In the genomic region with DNA sequence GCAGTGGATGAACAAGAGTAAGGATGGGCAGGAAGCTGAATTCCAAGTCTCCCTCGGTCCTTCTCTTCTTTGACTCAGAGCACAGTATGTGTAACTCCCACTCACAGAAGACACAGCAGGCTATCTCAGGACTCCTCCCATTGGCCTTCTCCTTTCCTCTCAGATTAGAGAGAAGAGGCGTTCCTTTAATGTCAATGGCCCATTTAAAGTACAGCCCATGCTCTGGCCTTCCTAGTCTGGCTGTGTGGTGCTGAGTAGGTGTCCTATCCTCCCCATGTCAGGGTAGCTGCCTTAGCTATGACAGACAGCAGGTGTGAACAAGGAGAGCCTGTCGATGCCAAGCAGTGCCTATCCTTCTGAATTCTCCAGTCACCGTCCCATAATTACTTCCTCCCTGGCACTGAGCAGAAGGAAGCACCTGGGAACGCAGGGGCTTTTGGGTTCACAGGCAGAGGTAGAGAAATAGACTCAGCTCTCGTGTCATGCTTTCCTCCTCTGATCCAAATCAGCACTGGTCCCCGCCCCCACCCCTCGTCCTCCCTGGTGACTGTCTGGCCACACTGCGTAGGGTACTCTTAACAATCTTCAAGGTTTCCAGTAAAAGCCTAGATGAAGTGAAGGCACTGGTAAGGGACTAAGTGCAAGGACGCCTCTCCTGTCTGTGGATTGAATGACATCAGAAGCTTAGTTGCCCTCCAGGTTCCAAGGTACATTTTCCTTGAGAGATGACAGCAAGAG, we compare ENCODE assay signal across 12 mouse cellular contexts.
A peak's percentile ranks its signal among the peaks of the same experiment; 100 is the strongest.
DNase-seq lines count a peak whose midpoint lies in the region; ATAC-seq and TF ChIP-seq lines count a peak whose summit lies in the region.
"Had no signal": no experiment of that assay in that cellular context is flagged by ENCODE, and none has a peak within 500 bp of the region (broad histone marks: within the 10 kb centered on the region; RNA-seq: fewer than 3 reads in every experiment).

No protein-coding gene starts in this region.

- 26% methylated on average over 10 of the region's 10 CpGs for WGBS in forebrain, embryonic 13.5 days
- WGBS in intestine, embryonic 16.5 days, result 56% methylated on average over 10 of the region's 10 CpGs
- WGBS in midbrain, postnatal 0 days, result 36% methylated on average over 10 of the region's 10 CpGs

- H3K9ac ChIP-seq in forebrain, embryonic 13.5 days, result peak overlapping the region; percentile 32
- no peak overlapping the region for H3K9ac ChIP-seq in intestine, embryonic 16.5 days (ENCODE audit: low read depth, low read length)
- H3K9ac ChIP-seq in midbrain, postnatal 0 days (replicated peaks; ENCODE audit: low read length, poor library complexity, severe bottlenecking), result no peak overlapping the region
- H3K9ac ChIP-seq: limb, embryonic 15.5 days had no signal

- H3K4me1 ChIP-seq in forebrain, embryonic 13.5 days, result peaks cover 66% of the 10 kb centered on the region
- H3K4me1 ChIP-seq in intestine, embryonic 16.5 days (ENCODE audit: control insufficient read depth, insufficient read depth, low read length), result peaks cover 15% of the 10 kb centered on the region
- peaks cover 7% of the 10 kb centered on the region for H3K4me1 ChIP-seq in midbrain, postnatal 0 days (ENCODE audit: insufficient read depth, low read length)

- no peak for TF ChIP-seq CTCF in midbrain, postnatal 0 days (IDR thresholded peaks at IDR 0.05)

- no peaks in the 10 kb centered on the region for H3K36me3 ChIP-seq in forebrain, embryonic 13.5 days (ENCODE audit: poor library complexity, severe bottlenecking)
- H3K36me3 ChIP-seq in intestine, embryonic 16.5 days (ENCODE audit: control insufficient read depth, insufficient read depth, low read length), result no peaks in the 10 kb centered on the region
- no peaks in the 10 kb centered on the region for H3K36me3 ChIP-seq in midbrain, postnatal 0 days (ENCODE audit: insufficient read depth, low read length)
- H3K36me3 ChIP-seq: limb, embryonic 15.5 days had no signal

- peak; percentile 21 for DNase-seq in right cerebral cortex, adult 18-20 months
- no peak for DNase-seq in right cerebral cortex, postnatal 10 days (ENCODE audit: low spot score in 2 of 2)
- no peak for DNase-seq in midbrain, postnatal 0 days (ENCODE audit: low spot score)
- no peak for DNase-seq in liver
- no peak for DNase-seq in cerebellum, adult 11 months
- DNase-seq in thymus, postnatal 36 days, result no peak
- DNase-seq: kidney, adult 11 months had no signal

- no peaks in the 10 kb centered on the region for H3K9me3 ChIP-seq in forebrain, embryonic 13.5 days (replicated peaks)
- H3K9me3 ChIP-seq in intestine, embryonic 16.5 days (ENCODE audit: control insufficient read depth, low read length), result no peaks in the 10 kb centered on the region
- no peaks in the 10 kb centered on the region for H3K9me3 ChIP-seq in midbrain, postnatal 0 days (ENCODE audit: low read length)
- H3K9me3 ChIP-seq: limb, embryonic 15.5 days had no signal

- ATAC-seq in forebrain, embryonic 13.5 days, result peak; percentile 7
- ATAC-seq in intestine, embryonic 16.5 days, result peak; percentile 49; the same call in 1 of the 2 replicates
- ATAC-seq in midbrain, postnatal 0 days (ENCODE audit: low FRiP score), result 0 out of 2 replicates have a peak, but pooled peaks have one; percentile 0
- ATAC-seq: lung, postnatal 0 days had no signal

- no peaks in the 10 kb centered on the region for H3K27me3 ChIP-seq in forebrain, embryonic 13.5 days
- no peaks in the 10 kb centered on the region for H3K27me3 ChIP-seq in intestine, embryonic 16.5 days (replicated peaks; ENCODE audit: control insufficient read depth, insufficient read depth, low read length)
- no peaks in the 10 kb centered on the region for H3K27me3 ChIP-seq in midbrain, postnatal 0 days (ENCODE audit: insufficient read depth, low read length)
- H3K27me3 ChIP-seq: CH12.LX had no signal

- H3K4me2 ChIP-seq in forebrain, embryonic 13.5 days, result peak overlapping the region; percentile 54
- H3K4me2 ChIP-seq in intestine, embryonic 16.5 days (ENCODE audit: low read depth, low read length), result no peak overlapping the region
- no peak overlapping the region for H3K4me2 ChIP-seq in midbrain, postnatal 0 days (ENCODE audit: low read depth, low read length, poor library complexity, severe bottlenecking)
- H3K4me2 ChIP-seq: limb, embryonic 15.5 days had no signal

- H3K27ac ChIP-seq in forebrain, embryonic 13.5 days, result peak overlapping the region; percentile 85
- no peak overlapping the region for H3K27ac ChIP-seq in intestine, embryonic 16.5 days (ENCODE audit: low read length)
- H3K27ac ChIP-seq in midbrain, postnatal 0 days (ENCODE audit: low read depth, low read length), result no peak overlapping the region
- H3K27ac ChIP-seq: limb, embryonic 15.5 days had no signal

- no peak overlapping the region for H3K4me3 ChIP-seq in forebrain, embryonic 13.5 days
- no peak overlapping the region for H3K4me3 ChIP-seq in intestine, embryonic 16.5 days (ENCODE audit: low read length)
- no peak overlapping the region for H3K4me3 ChIP-seq in midbrain, postnatal 0 days (ENCODE audit: low read depth, low read length)
- H3K4me3 ChIP-seq: limb, embryonic 15.5 days had no signal
